ENCODE assay signal across 8 mouse cellular contexts in the genomic region with DNA sequence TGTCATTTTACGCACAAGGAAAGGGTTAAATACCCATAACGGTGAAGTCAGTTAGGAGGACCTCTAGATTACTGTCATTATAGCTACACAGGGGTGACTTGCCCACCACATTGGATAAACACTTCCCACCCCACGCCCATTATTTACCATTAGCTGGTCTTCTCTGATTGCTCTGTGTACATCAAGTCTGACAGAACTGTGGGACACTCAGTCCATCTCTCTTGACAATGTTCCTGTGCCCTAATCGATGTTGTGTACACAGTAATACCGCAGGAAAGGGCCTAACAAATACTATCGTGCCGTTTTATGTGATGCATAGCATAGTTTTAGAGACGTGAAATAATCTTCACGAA. TPM values are rescaled to one million over a fixed set of nuclear protein-coding genes. Genes with fewer than 3 reads are reported as not detected.
A peak's percentile ranks its signal among the peaks of the same experiment; 100 is the strongest.
DNase-seq lines count a peak whose midpoint lies in the region; ATAC-seq and TF ChIP-seq lines count a peak whose summit lies in the region.

No protein-coding gene starts in this region.

- no peak for DNase-seq in gastrocnemius, adult 2 months
- DNase-seq in gastrocnemius, adult 18-20 months (ENCODE audit: low spot score): no peak
- no peak for DNase-seq in urinary bladder, postnatal 25 days (ENCODE audit: low spot score)
- DNase-seq in right cerebral cortex, postnatal 14 days: no peak
- DNase-seq in thymus, postnatal 25 days: no peak

- 5% methylated on average over 9 of the region's 9 CpGs for WGBS in forebrain, embryonic 16.5 days
- WGBS in liver, embryonic 16.5 days (ENCODE audit: insufficient replicate concordance): 2% methylated on average over 9 of the region's 9 CpGs

- peak overlapping the region; percentile 88 for H3K4me3 ChIP-seq in gastrocnemius, adult 2 months
- H3K4me3 ChIP-seq in E14TG2a.4 (replicated peaks; ENCODE audit: low read length): peak overlapping the region; percentile 94
- peak overlapping the region; percentile 80 for H3K4me3 ChIP-seq in forebrain, embryonic 16.5 days (replicated peaks; ENCODE audit: low read length)
- H3K4me3 ChIP-seq in liver, embryonic 16.5 days (ENCODE audit: low read depth, low read length): peak overlapping the region; percentile 89

- peak overlapping the region; percentile 81 for H3K9ac ChIP-seq in forebrain, embryonic 16.5 days (replicated peaks; ENCODE audit: low read depth, low read length)
- H3K9ac ChIP-seq in liver, embryonic 16.5 days (ENCODE audit: low read depth, low read length): peak overlapping the region; percentile 83

- peak; percentile 51 for ATAC-seq in forebrain, embryonic 16.5 days
- peak; percentile 62 for ATAC-seq in liver, embryonic 16.5 days (ENCODE audit: low read depth)

- H3K4me2 ChIP-seq in forebrain, embryonic 16.5 days (ENCODE audit: low read length): peak overlapping the region; percentile 92
- peak overlapping the region; percentile 65 for H3K4me2 ChIP-seq in liver, embryonic 16.5 days (ENCODE audit: low read depth, low read length)

- H3K4me1 ChIP-seq in E14TG2a.4 (replicated peaks; ENCODE audit: low read depth, low read length): peaks cover 75% of the 10 kb centered on the region
- H3K4me1 ChIP-seq in forebrain, embryonic 16.5 days (replicated peaks; ENCODE audit: control insufficient read depth, insufficient read depth, low read length): peaks cover 18% of the 10 kb centered on the region
- H3K4me1 ChIP-seq in liver, embryonic 16.5 days (ENCODE audit: control insufficient read depth, low read depth, low read length): peaks cover 27% of the 10 kb centered on the region

- no peaks in the 10 kb centered on the region for H3K9me3 ChIP-seq in E14TG2a.4 (ENCODE audit: low read length)
- H3K9me3 ChIP-seq in forebrain, embryonic 16.5 days (ENCODE audit: control insufficient read depth, low read length): no peaks in the 10 kb centered on the region
- H3K9me3 ChIP-seq in liver, embryonic 16.5 days (replicated peaks; ENCODE audit: control insufficient read depth, low read length): no peaks in the 10 kb centered on the region

- H3K27me3 ChIP-seq in E14TG2a.4 (ENCODE audit: insufficient read depth, low read length): no peaks in the 10 kb centered on the region
- no peaks in the 10 kb centered on the region for H3K27me3 ChIP-seq in forebrain, embryonic 16.5 days (replicated peaks; ENCODE audit: control insufficient read depth, insufficient read depth, low read length)
- H3K27me3 ChIP-seq in liver, embryonic 16.5 days (ENCODE audit: control insufficient read depth, insufficient read depth, low read depth, low read length): no peaks in the 10 kb centered on the region

- H3K36me3 ChIP-seq in E14TG2a.4 (ENCODE audit: insufficient read depth, low read length): peaks cover 30% of the 10 kb centered on the region
- H3K36me3 ChIP-seq in forebrain, embryonic 16.5 days (ENCODE audit: control insufficient read depth, insufficient read depth): no peaks in the 10 kb centered on the region
- H3K36me3 ChIP-seq in liver, embryonic 16.5 days (ENCODE audit: control insufficient read depth, insufficient read depth): no peaks in the 10 kb centered on the region

- intact Hi-C loops in gastrocnemius, adult 2 months (cut with DNase I): loop anchor here (2.0 to 5.0 kb wide), 3 partner anchors 39 to 109 kb away; a partner anchor contains a TSS

- peak overlapping the region; percentile 99 for H3K27ac ChIP-seq in gastrocnemius, adult 2 months
- H3K27ac ChIP-seq in forebrain, embryonic 16.5 days (ENCODE audit: low read length): peak overlapping the region; percentile 56
- H3K27ac ChIP-seq in liver, embryonic 16.5 days (ENCODE audit: low read length): peak overlapping the region; percentile 81

- TF ChIP-seq CTCF in gastrocnemius, adult 2 months (IDR thresholded peaks at IDR 0.05): no peak
- no peak for TF ChIP-seq CTCF in E14TG2a.4 (conservative IDR thresholded peaks at IDR 0.05; ENCODE audit: low read length)

RNA-seq across cellular contexts. Expression of a gene that starts 0.6 kb away (rescaled TPM):
- total RNA-seq in gastrocnemius, adult 2 months (2021): 10 to 100 TPM; 18.4 to 23.5 TPM
- 10 to 100 TPM; 16.9 to 20.3 TPM for total RNA-seq in gastrocnemius, adult 18-20 months (2021)
- polyA plus RNA-seq in forebrain, embryonic 16.5 days (2015; fragmentation: Nextera tagmentation; extraction: Ambion mirVana): 55.4 and 59.0 TPM in 2 replicates
- polyA plus RNA-seq in liver, embryonic 16.5 days (2015; fragmentation: Nextera tagmentation; extraction: Ambion mirVana): 21.5 and 22.7 TPM in 2 replicates

RNA-seq across cellular contexts. Expression of a gene that starts 29.5 kb away (rescaled TPM):
- 1 to 10 TPM; 1.3 to 1.7 TPM for total RNA-seq in gastrocnemius, adult 2 months (2021)
- 1 to 10 TPM; 1.1 to 1.4 TPM for total RNA-seq in gastrocnemius, adult 18-20 months (2021)
- polyA plus RNA-seq in forebrain, embryonic 16.5 days (2015; fragmentation: Nextera tagmentation; extraction: Ambion mirVana): 0.77 and 1.6 TPM in 2 replicates
- 0.62 and 0.92 TPM in 2 replicates for polyA plus RNA-seq in liver, embryonic 16.5 days (2015; fragmentation: Nextera tagmentation; extraction: Ambion mirVana)

RNA-seq across cellular contexts. Expression of a gene that starts 59.2 kb away (rescaled TPM):
- total RNA-seq in gastrocnemius, adult 2 months (2021): 10 to 100 TPM in 1 of 2 experiments, 1 to 10 TPM in 1; 9.7 to 11.1 TPM
- 1 to 10 TPM; 9.6 to 9.9 TPM for total RNA-seq in gastrocnemius, adult 18-20 months (2021)
- polyA plus RNA-seq in forebrain, embryonic 16.5 days (2015; fragmentation: Nextera tagmentation; extraction: Ambion mirVana): 12.3 and 13.1 TPM in 2 replicates
- 4.4 and 5.0 TPM in 2 replicates for polyA plus RNA-seq in liver, embryonic 16.5 days (2015; fragmentation: Nextera tagmentation; extraction: Ambion mirVana)
